Mouse (Mus musculus): ENCODE results near the gene Mog. TPM values are rescaled to one million over a fixed set of nuclear protein-coding genes. Genes with fewer than 3 reads are reported as not detected.

Mog gene
- polyA plus RNA-seq, 1 experiment from 2014 or later = 0.25 TPM

DNA sequence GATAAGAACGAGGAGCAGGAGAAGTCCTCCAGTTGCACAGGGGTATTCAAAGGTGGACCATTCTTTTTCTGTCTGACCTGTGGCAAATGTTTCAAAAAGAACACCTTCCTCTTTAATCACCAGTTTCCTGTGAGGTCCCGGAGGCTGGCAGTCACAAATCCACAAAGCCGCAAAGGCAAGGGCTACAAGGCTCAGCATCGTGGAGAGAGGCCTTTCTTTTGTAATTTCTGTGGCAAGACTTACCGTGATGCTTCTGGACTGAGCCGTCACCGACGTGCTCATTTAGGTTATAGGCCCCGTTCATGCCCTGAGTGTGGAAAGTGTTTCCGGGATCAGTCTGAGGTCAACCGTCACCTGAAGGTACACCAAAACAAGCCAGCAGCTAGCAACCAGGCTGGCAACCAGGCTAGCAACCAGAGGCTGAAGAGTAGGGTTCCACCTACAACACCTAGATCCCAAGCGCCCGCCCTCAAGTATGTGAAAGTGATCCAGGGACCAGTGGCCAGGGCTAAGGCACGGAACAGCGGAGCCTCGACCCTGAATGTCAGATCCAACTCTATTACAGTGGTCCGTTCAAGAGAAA lies 13.6 kb downstream of the Mog start:
- no peaks in the 10 kb centered on the region for H3K27me3 ChIP-seq (ENCODE audit: control insufficient read depth, insufficient read depth, low read length)
- no peak for DNase-seq (ENCODE audit: low spot score)
- ATAC-seq (ENCODE audit: insufficient number of reproducible peaks, low FRiP score, low TSS enrichment, low read depth) = no peak
- no peak overlapping the region for H3K9ac ChIP-seq (ENCODE audit: low read length)
- no peaks in the 10 kb centered on the region for H3K4me1 ChIP-seq (ENCODE audit: control insufficient read depth, insufficient read depth, low read length)
- WGBS = 95% methylated on average over 17 of the region's 17 CpGs
- H3K9me3 ChIP-seq (ENCODE audit: control insufficient read depth, low read length) = no peaks in the 10 kb centered on the region
- H3K27ac ChIP-seq (replicated peaks; ENCODE audit: low read depth, low read length) = no peak overlapping the region
- H3K4me2 ChIP-seq (ENCODE audit: low read depth, severe bottlenecking) = no peak overlapping the region
- H3K4me3 ChIP-seq (ENCODE audit: low read depth, low read length) = no peak overlapping the region
- H3K36me3 ChIP-seq (ENCODE audit: control insufficient read depth, insufficient read depth, low read length) = peaks cover 10% of the 10 kb centered on the region; the same call in 1 of the 2 replicates

DNA sequence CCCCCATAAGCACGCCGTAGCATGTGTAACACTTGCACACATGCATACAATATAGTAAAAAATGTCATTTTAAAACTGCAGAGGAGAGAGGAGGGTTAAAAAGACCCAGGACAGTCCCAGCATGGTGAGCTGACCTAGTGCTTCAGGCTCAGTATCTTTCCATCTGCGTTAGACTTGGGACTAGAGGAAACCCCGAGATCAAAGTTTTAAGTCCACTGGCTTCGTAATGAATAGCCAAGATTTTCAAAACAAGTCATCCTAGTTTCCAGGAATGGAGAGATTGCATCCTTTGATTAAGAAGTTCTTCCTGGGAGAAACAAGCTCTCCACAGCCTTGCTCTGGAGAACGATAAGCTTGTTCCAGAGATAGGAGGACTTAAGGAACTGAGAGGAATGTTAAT lies 15.0 kb downstream of the Mog start:
- Histone ChIP-seq H3K4me2 (ENCODE audit: low read depth, severe bottlenecking) (no peak overlapping the region), H3K4me1 (ENCODE audit: control insufficient read depth, insufficient read depth, low read length) (no peaks in the 10 kb centered on the region), H3K4me3 (ENCODE audit: low read depth, low read length) (no peak overlapping the region), H3K27me3 (ENCODE audit: control insufficient read depth, insufficient read depth, low read length) (no peaks in the 10 kb centered on the region), H3K9ac (ENCODE audit: low read length) (no peak overlapping the region), H3K27ac (replicated peaks; ENCODE audit: low read depth, low read length) (no peak overlapping the region), H3K36me3 (ENCODE audit: control insufficient read depth, insufficient read depth, low read length) (peaks cover 10% of the 10 kb centered on the region; the same call in 1 of the 2 replicates), H3K9me3 (ENCODE audit: control insufficient read depth, low read length) (no peaks in the 10 kb centered on the region)
- ATAC-seq (ENCODE audit: insufficient number of reproducible peaks, low FRiP score, low TSS enrichment, low read depth) (no peak), DNase-seq (ENCODE audit: low spot score) (no peak)
- WGBS = 93% methylated on average over 6 of the region's 6 CpGs

DNA sequence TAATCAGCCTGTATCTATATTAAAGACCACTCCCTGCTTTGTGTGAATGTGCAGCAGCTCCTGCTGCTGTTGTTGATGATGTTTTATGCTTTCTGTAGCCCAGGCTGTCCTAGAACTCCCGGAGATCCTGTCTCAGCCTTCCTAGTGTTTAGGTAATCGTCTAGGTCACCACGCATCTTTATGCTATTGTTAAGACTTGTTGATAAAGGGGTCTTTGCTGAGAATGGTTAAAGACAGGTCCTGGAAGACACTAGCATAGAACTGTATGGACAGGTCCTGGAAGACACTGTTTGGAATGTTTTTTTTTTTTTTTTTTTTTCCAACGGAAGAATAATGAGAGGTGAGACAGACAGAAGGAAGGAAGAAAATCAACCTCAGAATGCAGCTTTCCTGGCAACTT lies 19.8 kb downstream of the Mog start:
- DNase-seq (ENCODE audit: low spot score) (no peak), ATAC-seq (ENCODE audit: insufficient number of reproducible peaks, low FRiP score, low TSS enrichment, low read depth) (no peak)

DNA sequence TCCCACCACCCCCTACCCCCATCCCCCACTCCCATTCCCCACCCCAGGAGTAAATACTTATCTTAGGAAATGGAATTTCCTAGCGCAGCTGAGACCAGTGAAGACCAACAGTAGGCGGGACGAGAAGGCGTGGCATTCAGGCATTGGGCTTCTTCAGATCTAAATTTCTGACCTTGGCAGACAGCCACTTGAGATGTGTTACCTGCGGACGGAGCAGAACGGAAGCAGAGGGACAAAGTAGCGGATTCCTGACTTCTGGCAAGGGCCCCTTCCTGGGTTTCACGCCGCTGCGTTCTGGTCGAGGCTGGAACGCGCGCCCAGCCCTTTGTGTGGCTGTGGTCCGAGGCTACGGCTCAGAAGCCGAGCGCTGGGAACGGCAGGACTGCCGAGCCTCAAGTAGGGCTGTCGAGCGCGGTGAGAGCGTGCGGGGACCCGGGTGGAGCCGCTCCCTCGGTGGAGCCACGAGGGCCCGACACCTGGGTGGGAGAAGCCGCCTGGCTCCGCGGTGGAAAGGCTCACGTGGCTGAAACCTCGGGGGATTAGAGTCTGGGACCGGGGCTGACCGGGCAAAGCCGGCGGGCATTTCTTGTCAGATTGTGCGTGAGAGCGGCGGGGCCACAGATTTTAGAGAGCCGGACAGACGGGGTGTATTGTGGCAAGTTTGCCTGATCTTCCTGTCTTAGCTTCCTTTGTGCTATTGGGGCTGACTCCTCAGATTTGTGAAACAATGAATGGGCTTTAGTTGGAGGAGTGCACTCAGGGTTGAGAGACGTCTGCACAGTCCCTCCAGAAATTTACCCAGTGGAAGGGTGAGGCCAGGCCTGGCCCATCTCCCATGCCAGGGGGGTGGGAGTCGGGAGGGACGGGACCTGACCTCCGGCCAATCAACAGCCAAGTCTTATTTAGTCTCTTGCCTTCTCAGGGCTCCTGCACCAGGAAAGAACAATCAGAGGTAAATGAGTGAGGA lies 20.6 kb downstream of the Mog start:
- DNase-seq (ENCODE audit: low spot score) = peak; percentile 79
- under 1% methylated on average over 49 of the region's 49 CpGs for WGBS
- peak; percentile 88 for ATAC-seq (ENCODE audit: insufficient number of reproducible peaks, low FRiP score, low TSS enrichment, low read depth)

More for the DNA sequence above, 19.8 kb downstream of the Mog start:
- Histone ChIP-seq H3K4me2 (ENCODE audit: low read depth, severe bottlenecking) (peak overlapping the region; percentile 75), H3K4me1 (ENCODE audit: control insufficient read depth, insufficient read depth, low read length) (no peaks in the 10 kb centered on the region), H3K36me3 (ENCODE audit: control insufficient read depth, insufficient read depth, low read length) (peaks cover 6% of the 10 kb centered on the region; the same call in 1 of the 2 replicates), H3K4me3 (ENCODE audit: low read depth, low read length) (peak overlapping the region; percentile 75), H3K9ac (ENCODE audit: low read length) (peak overlapping the region; percentile 96), H3K27ac (replicated peaks; ENCODE audit: low read depth, low read length) (no peak overlapping the region), H3K9me3 (ENCODE audit: control insufficient read depth, low read length) (no peaks in the 10 kb centered on the region), H3K27me3 (ENCODE audit: control insufficient read depth, insufficient read depth, low read length) (no peaks in the 10 kb centered on the region)
- 57% methylated on average over 4 of the region's 4 CpGs for WGBS

DNA sequence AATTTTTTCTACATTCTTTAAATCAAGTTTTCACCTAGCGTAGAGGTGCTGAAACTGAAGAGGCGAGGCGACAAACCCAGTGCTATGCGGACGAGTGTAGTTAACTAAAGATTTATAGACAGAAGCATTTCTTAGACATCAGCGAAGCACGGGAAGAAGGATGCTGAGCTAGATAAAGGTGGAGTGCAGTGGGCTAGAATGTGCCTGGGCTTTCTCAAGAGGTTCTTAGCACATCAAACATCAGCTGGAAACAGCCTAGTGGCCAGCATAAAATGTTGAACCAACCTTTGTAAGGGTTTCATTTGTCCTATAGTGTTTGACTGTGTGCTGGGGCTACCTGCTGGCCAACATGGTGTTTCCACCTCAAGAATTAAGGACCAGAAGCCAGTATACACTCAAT lies 22.3 kb downstream of the Mog start, which contains the start of gene Zfp57:
Zfp57 (plus strand) TSS at position 301 of the 400 bp plus-strand sequence.
- Histone ChIP-seq H3K4me2 (ENCODE audit: low read depth, severe bottlenecking) (peak within 1 kb of the TSS; percentile 75), H3K9me3 (ENCODE audit: control insufficient read depth, low read length) (no peaks in the 10 kb centered on the region), H3K36me3 (ENCODE audit: control insufficient read depth, insufficient read depth, low read length) (peaks cover under 1% of the 10 kb centered on the region; the same call in 1 of the 2 replicates), H3K4me3 (ENCODE audit: low read depth, low read length) (peak within 1 kb of the TSS; percentile 75; the same call in 1 of the 2 replicates), H3K27ac (replicated peaks; ENCODE audit: low read depth, low read length) (no peak within 1 kb of the TSS), H3K27me3 (ENCODE audit: control insufficient read depth, insufficient read depth, low read length) (no peaks in the 10 kb centered on the region), H3K4me1 (ENCODE audit: control insufficient read depth, insufficient read depth, low read length) (no peaks in the 10 kb centered on the region), H3K9ac (ENCODE audit: low read length) (no peak within 1 kb of the TSS)
- DNase-seq (ENCODE audit: low spot score) (no peak), ATAC-seq (ENCODE audit: insufficient number of reproducible peaks, low FRiP score, low TSS enrichment, low read depth) (no peak)
- 92% methylated on average over 7 of the region's 7 CpGs for WGBS

More for the DNA sequence above, 20.6 kb downstream of the Mog start:
- Histone ChIP-seq H3K9me3 (ENCODE audit: control insufficient read depth, low read length) (no peaks in the 10 kb centered on the region), H3K27me3 (ENCODE audit: control insufficient read depth, insufficient read depth, low read length) (no peaks in the 10 kb centered on the region), H3K9ac (ENCODE audit: low read length) (peak overlapping the region; percentile 96), H3K36me3 (ENCODE audit: control insufficient read depth, insufficient read depth, low read length) (peaks cover 4% of the 10 kb centered on the region; the same call in 1 of the 2 replicates), H3K4me3 (ENCODE audit: low read depth, low read length) (peak overlapping the region; percentile 75), H3K4me1 (ENCODE audit: control insufficient read depth, insufficient read depth, low read length) (no peaks in the 10 kb centered on the region), H3K27ac (replicated peaks; ENCODE audit: low read depth, low read length) (peak overlapping the region; percentile 90), H3K4me2 (ENCODE audit: low read depth, severe bottlenecking) (peak overlapping the region; percentile 75)

DNA sequence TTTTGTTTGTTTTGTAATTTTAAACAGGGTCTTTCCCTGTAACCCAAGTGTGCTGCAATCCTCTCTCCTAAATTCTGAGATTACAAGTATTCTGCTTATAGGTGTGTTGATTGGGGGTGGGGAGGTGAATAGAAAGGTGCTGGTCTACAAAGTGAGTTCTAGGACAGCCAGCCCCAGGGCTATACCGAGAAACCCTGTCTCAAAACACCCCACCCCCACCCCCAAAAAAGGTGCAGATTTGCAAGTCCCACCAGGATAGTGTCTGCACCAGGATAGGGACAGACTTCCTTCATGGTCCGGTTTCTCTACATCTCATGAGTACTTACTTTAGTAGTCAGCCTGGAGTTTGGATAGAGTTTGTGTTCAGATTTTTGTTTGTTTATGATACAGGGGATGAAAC lies 24.7 kb downstream of the Mog start:
- no peaks in the 10 kb centered on the region for H3K9me3 ChIP-seq (ENCODE audit: control insufficient read depth, low read length)
- no peak for ATAC-seq (ENCODE audit: insufficient number of reproducible peaks, low FRiP score, low TSS enrichment, low read depth)
- WGBS = 69% methylated on average over 2 of the region's 2 CpGs
- no peak for DNase-seq (ENCODE audit: low spot score)
- H3K4me2 ChIP-seq (ENCODE audit: low read depth, severe bottlenecking) = no peak overlapping the region
- H3K9ac ChIP-seq (ENCODE audit: low read length) = no peak overlapping the region
- H3K27me3 ChIP-seq (ENCODE audit: control insufficient read depth, insufficient read depth, low read length) = no peaks in the 10 kb centered on the region
- H3K4me3 ChIP-seq (ENCODE audit: low read depth, low read length) = no peak overlapping the region
- no peaks in the 10 kb centered on the region for H3K36me3 ChIP-seq (ENCODE audit: control insufficient read depth, insufficient read depth, low read length)
- no peaks in the 10 kb centered on the region for H3K4me1 ChIP-seq (ENCODE audit: control insufficient read depth, insufficient read depth, low read length)
- no peak overlapping the region for H3K27ac ChIP-seq (replicated peaks; ENCODE audit: low read depth, low read length)

DNA sequence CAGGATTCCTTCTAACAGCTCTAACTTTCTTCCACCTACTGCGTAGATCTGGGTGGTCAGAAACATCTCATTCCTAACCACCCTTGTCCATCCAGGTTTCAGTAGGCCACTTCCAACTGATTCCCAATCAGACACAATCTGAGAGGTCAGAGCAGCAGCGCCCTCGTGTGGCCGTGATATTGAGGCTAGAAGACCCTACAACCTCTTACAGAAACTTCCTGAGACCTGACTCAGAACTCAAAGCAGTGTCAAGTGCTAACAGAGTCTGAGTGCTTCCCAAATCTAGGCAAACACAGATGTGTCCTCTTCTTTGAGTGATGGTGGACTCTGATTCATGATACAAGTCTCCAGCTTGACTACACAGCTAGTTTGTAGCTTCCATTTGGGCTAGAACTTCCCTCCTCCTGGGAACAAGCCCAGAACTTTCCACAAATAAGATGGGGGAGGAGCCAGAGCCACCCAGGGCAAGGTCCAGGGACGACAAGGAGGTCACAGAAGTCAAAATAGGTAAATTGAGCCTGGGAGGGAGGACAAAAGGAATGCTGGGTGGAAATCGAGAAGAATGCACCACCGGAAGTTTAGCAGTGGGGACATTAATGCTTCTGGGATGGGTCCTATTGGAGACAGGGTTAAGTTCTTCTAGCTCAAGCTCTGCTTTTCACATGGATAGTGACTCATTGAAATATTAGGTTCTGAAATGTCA lies 26.0 kb downstream of the Mog start:
- H3K27ac ChIP-seq (replicated peaks; ENCODE audit: low read depth, low read length) = no peak overlapping the region
- 27% methylated on average over 7 of the region's 7 CpGs for WGBS

DNA sequence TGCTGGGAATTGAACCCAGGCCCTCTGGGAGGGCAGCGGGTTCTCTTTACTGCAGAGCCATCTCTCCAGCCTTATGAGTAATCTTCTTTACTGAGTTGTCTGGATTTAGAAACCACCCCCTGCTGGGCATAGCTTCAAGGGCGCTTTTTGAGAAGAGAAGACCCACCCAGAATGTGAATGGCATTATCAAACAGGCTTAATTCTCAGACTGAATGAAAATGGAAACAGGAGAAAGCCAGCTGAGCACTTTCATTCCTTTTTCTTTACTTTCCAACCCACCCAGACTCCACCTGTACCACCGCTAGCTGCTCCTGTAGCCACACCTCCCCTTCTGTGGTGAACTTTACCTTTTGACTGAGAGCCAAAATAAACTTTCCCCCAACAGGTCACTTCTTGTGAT lies 27.8 kb downstream of the Mog start:
- H3K9me3 ChIP-seq (ENCODE audit: control insufficient read depth, low read length) = no peaks in the 10 kb centered on the region
- 79% methylated on average over 3 of the region's 3 CpGs for WGBS
- no peak overlapping the region for H3K27ac ChIP-seq (replicated peaks; ENCODE audit: low read depth, low read length)
- H3K36me3 ChIP-seq (ENCODE audit: control insufficient read depth, insufficient read depth, low read length) = no peaks in the 10 kb centered on the region
- ATAC-seq (ENCODE audit: insufficient number of reproducible peaks, low FRiP score, low TSS enrichment, low read depth) (no peak), DNase-seq (ENCODE audit: low spot score) (no peak)
- no peaks in the 10 kb centered on the region for H3K4me1 ChIP-seq (ENCODE audit: control insufficient read depth, insufficient read depth, low read length)
- H3K4me2 ChIP-seq (ENCODE audit: low read depth, severe bottlenecking) = no peak overlapping the region
- H3K9ac ChIP-seq (ENCODE audit: low read length) = no peak overlapping the region
- H3K27me3 ChIP-seq (ENCODE audit: control insufficient read depth, insufficient read depth, low read length) = no peaks in the 10 kb centered on the region
- H3K4me3 ChIP-seq (ENCODE audit: low read depth, low read length) = no peak overlapping the region

More for the DNA sequence above, 26.0 kb downstream of the Mog start:
- ATAC-seq (ENCODE audit: insufficient number of reproducible peaks, low FRiP score, low TSS enrichment, low read depth) = no peak
- peak; percentile 92 for DNase-seq (ENCODE audit: low spot score)
- Histone ChIP-seq H3K27me3 (ENCODE audit: control insufficient read depth, insufficient read depth, low read length) (no peaks in the 10 kb centered on the region), H3K9me3 (ENCODE audit: control insufficient read depth, low read length) (no peaks in the 10 kb centered on the region), H3K4me3 (ENCODE audit: low read depth, low read length) (no peak overlapping the region), H3K4me2 (ENCODE audit: low read depth, severe bottlenecking) (no peak overlapping the region), H3K36me3 (ENCODE audit: control insufficient read depth, insufficient read depth, low read length) (no peaks in the 10 kb centered on the region), H3K9ac (ENCODE audit: low read length) (no peak overlapping the region), H3K4me1 (ENCODE audit: control insufficient read depth, insufficient read depth, low read length) (no peaks in the 10 kb centered on the region)
